Mouse (Mus musculus): ENCODE results near the gene Abcd3.

- no peak for TF ChIP-seq POLR2A (IDR thresholded peaks at IDR 0.05; ENCODE audit: control insufficient read depth, extremely low read depth, insufficient read depth, low read length, poor library complexity)
- no peak for TF ChIP-seq CTCF (IDR thresholded peaks at IDR 0.05; ENCODE audit: borderline replicate concordance, control insufficient read depth, extremely low read depth, insufficient read depth, low read length, poor library complexity)
Observed at GRCm38 (mm10) chr3:121819693-121820200, 4.6 kb upstream of the Abcd3 start.

Data from thymus, adult 2 months (tissue).